Mouse (Mus musculus) adrenal gland, postnatal 4 days (tissue): ENCODE measurements at regions not wholly inside any gene's neighbourhood (a gene's known extent, or its start where the extent isn't known, plus 50 kb on each side); places are given as distances from the start of the nearest gene placed in this dataset.
A peak's percentile ranks its signal among the peaks of the same experiment; 100 is the strongest.

Experiments used
- DNase-seq, 2 experiments: peaks; one replicate each; pipeline ENCODE4 v3.0.0; 2021 to 2022; ENCODE audit warnings: low spot score in 2 of 2, mixed read lengths in 2 of 2

DNA sequence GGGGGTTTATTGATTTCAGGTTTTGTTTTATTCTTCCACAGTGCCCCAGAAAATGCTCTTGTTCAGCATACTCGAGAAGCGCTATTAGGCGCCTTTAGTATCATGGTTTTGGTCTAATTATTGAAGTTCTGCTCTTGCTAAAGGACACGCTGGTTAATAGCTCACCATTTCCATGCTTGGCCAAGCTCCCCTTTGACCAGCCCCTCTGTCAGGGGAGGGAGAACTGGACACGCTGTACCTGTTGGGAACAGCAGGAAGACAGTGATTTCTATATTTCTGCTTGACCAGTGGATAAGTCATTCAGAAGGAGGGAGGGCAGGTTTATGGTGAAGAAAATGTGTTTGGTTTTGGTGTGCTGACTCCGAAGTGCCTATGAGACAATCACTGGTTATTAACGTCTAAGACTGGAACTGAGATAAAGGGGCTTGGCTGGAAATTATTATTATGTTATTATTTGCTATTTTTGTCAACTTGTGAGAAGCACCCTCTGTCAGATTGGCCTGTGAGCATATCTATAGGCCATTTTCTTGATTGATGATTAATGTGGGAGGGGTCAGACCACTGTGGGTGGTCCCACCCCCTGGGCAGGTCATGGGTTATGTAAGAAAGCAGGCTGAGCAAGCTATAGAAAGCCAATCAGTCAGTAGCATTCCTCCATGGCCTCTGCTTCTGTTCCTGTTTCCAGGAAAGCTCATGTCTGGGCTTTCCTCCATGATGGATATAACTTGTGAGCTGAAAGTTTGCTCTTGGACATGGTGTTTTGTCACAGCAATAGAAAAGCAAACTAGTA, 51.2 kb upstream of the Tanc2 start:
- DNase-seq: no peak

DNA sequence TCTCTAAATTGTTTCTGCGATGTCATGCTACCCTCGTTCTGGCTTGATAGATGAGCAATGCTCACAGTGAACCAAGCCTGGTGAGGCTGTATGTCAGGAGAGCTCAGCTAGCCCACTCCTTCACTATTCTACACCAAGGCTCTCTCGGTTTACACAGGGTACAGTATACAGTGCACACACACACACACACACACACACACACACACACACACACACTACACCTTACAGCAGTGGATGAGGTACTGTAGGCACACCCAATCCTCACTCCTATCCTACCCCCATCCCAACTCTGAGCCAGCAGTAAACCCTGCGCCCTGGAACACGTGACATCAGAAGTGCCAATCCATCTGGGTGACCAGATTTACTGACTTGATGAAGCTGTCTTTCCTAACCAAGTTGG, 57.2 kb upstream of the Tanc2 start:
- no peak for DNase-seq

DNA sequence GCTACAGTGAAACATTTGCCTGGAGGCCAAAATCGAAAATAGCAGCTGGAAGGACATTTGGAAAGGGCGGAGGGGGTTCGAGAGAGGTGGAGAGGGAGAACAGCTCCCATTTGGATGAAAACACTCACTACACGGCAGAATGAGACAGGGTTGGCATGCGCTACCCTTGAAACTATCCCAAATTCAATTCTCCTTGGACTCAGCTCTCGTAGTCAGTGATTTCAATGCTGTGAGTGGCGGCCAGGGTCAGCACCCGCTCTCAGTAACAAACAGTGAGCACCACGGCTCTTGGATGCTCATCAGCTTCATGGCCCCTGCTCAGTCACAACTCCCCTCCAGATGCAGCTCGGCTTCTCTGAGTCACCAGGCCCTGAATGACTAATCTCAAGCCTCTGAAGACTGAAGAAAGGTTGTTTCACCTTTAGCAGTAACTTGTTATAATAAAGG, 59.1 kb upstream of the Tanc2 start:
- peak in 1 of 2 experiments; percentile 8 for DNase-seq

DNA sequence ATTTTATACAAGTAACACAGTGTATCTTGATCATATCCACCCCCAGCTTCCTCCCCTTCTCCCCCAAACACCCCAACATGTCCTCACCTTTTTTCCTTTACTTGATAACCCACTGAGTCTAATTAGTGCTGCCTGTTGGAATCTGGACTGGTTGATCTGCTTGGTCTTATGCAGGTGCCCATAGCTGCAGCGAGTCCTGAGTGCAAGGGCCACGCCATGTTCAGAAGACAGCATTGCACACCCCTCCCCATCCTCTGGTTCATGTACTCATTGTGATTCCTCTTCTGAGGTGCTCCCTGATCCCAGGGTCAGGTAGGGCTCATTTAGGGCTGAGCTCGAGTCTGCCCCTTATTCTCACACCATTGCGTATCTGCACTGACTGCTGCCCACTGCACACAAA, 63.7 kb upstream of the Tanc2 start:
- DNase-seq: no peak

DNA sequence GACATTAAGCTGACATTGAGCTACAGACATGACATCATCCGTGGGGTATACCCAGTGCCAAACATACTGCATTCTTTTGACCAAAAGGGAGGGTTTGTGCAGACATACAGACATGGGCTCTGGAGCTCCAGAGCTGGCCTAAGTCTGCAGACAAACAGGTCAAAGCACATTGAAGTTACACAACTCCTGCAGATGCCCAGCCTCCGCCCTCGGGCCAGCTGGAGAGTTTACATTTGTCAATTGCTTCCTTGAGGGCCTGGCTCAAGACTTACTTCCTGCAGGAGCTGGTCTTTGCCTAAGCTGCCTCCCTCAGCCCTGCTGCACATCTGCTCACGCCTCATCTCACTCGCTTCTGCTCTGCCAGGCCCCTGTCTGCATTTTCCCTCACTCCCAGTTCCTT, 64.2 kb upstream of the Tanc2 start:
- DNase-seq: no peak

DNA sequence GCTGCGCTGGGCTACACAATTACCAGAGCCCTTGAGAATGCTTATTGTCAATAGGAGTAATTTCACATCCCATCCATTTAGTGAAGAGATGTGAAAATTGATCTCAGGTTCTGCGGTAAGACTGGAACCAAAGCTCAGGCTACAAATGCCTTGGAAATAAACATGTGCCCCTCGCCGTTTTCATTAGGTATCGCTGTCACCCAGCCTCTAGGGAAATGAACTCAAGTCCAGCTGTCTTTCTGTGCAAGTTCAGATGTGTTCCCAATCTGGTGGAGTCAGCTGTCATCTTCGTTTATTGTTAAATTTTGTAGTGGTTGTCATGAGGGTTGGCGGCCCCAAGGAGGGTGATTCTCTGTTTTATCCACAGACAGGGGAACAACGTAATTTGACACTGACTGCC, 65.4 kb upstream of the Tanc2 start:
- DNase-seq: no peak

DNA sequence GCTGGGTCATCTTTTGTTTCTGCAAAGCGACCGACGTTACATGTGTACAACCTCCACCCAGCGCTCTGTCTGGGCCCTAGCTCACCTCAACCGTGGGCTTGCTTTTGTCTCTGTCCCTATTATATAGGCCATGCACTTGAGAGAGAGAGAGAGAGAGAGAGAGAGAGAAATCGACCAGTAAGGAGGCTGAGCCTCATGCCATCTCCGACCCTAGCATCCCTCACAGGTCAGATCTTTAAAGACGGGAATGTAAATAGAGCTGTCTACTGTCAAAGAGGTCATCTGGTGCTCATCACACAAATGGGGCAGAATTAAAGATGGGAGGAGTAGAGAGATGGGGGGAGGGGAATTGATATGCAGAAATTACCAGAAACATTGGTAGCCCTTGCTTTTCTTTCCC, 66.0 kb upstream of the Tanc2 start:
- DNase-seq: no peak

DNA sequence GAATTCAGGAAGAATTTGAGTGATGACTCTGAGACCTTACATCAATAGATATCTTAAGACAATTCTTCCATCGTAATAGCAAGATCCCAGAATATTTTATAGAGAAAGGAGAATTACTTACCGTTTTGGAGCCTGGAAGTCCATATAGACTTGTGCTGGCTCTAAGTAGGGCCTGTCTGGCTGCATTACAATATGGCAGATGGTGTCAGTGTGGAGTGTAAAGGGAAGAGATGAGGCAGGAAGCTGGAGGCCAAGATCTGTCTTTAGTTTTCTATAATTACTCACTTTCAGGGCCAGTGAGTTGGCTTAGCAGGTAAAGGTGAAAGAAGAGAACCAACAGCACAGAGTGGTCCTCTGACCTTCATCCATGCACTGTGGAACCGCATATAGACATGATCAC, 63.9 kb upstream of the March10 start:
- DNase-seq: no peak

DNA sequence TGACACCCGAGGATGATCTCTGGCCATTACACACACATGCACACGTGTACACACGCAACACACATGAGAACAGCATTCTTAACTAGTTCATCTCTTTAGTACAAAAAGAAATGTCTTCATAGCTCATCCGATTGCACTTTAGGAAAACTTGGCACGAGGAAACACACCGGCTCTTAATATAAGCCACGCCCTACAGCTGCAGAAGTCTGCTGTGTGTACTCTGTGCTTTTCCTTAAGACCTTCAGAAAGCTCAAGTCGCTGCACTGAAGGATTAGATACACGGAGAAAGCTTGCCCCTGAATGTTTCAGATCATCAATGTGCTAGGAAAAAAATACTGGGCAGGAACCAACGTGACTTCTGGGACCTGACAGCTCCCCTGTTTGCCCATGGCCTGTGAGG, 56.7 kb upstream of the March10 start:
- DNase-seq: no peak

DNA sequence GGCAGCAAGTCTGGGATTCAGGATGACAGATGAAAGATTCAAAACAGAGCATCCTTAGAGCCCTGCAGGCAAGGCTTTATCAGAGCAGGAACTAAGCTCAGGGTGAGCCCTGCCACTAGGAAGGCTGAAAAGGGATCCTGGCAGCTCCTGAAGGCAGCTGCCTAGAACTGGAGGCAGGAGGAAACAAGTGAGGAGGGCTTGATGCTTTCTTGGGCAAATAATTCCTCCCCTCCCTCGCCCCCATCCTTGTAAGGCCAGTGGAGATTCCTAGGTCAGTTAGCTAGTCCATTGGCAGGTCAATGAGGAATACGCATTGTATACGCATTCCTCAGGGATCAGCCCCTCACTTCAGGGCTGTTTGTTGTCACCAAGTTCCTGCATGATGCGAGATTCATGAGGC, 54.1 kb upstream of the March10 start:
- DNase-seq: no peak

DNA sequence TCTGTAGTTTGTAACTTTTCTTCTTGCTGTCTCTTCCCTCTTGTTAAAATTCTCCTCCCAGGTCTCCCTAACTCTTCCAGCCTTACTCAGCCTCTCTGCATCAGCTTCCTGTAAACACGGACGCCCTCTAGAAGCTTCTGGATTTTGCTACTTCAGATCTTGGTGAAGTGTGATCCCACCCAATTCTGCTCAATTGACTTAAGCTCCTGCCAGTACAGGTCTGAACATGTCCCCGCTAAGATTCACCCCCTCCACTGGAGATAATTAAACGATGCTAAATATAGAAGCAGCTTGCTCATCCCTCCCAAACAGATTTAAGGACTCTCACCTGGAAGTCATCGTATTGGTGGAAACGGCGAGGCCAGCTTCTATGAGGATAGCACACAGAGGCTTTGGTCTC, 53.5 kb upstream of the March10 start:
- DNase-seq: no peak

DNA sequence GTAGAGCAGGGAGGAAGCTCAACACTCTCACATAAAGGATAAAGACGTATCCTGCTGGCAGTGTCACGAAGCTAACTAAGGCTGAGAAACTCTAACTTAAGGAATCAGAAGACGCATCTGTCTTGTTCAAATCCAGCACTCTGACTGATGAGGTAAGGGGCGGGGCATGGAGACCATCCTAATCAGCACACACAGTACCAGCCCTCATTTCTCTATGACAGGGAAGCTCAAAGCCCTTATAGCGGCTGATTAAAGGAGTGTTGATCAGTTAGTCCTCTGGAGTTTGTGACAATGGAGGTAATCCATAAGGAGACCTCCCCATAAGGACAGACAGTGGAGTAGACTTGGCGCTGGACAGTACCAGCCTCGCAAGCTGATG, 52.1 kb upstream of the March10 start:
- no peak for DNase-seq

DNA sequence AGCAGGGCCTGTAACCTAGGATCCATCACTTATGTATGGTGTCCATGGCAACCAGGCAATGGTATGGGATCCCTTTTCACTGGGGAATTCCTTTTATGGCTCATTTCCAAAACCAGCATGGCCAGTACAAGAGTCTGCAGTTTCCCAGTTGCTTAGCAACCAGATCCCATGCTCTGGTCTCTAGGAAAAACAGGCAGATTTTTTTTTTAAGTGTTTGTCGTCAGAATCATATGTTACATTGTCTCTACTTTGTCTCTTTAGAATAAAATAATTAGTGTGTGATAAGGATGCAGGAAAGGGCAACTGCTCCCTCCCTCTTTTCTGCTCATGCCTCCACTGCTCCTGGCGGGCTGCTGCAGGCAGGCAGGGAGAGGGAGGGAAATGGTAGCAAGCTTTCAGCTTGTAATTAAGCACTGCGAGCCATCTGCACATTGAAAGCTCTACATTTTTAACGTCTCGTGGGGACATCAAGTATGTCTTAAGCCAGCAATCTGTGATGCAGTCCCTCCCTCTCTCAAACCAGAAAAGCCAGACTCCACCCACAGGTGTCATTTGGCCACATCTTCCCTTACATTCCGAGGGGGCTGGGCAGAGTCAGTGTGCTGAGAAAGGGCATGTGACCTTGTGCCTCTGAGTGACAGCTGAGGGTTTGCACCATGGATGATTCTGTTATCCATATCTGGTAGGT, 51.6 kb upstream of the March10 start:
- DNase-seq: no peak

DNA sequence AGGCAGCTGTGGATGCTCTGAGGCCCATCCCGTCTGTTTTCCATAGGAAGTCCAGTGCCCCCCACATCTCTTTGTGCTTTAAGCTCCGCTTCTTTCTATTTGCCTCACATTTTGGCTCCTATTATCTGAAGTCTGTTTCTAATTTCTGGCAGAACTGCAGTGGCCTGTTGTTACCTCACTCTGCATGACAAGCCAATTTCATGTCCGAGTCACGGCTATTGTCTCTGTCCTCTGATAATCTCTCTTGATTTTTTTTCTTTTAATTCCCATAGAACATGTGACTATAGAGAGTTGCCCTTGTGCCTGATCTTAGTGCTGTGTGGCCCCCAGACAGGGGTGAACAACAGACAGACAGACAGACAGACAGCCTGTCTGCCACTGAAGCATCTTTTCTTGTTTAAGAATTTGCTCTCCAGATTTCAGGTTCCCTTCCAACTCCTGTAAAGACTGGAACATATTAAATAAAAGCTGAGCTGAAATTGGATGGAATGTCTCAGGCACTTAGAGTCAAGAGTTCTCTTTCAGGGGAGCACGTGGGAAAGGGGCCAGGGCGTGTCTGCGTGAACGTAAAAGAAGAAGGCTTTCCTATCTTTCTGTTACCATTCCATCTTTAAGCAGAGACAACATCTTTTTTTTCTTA, 50.9 kb upstream of the March10 start:
- DNase-seq: no peak
